Mouse (Mus musculus): ENCODE measurements at regions not wholly inside any gene's neighbourhood (a gene's known extent, or its start where the extent isn't known, plus 50 kb on each side); places are given as distances from the start of the nearest gene placed in this dataset.

DNA sequence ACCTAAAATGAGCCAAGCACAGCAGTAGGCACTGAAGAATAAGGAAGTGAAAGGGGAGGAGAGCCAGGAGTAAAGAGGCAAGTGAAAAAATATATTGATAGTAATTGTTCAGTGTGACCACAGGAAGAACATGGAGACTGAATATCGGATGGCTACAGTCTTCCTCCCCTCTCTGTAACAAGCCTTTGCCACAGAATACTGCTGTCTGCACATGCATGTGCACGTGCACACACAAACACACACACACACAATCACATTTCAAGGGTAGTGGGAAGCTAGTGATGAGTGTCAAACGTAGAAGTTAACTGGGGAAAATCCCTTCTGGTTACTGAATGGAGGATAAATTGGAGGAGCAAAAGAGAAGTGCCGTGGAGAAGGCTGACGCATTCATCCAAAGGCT is 76.2 kb upstream of the Top1 start:
- TF ChIP-seq CTCF (IDR thresholded peaks at IDR 0.05; ENCODE audit: low read depth) (no peak), EP300 (IDR thresholded peaks at IDR 0.05; ENCODE audit: low read depth) (no peak)

Measured in liver, embryonic 14.5 days (tissue).